Mouse (Mus musculus): Measurements from ENCODE around the gene 2310034G01Rik. TPM values are rescaled to one million over a fixed set of nuclear protein-coding genes. Genes with fewer than 3 reads are reported as not detected.

2310034G01Rik gene
- total RNA-seq, 2 experiments from 2014 or later, result 0.19 to 0.20 TPM

DNA sequence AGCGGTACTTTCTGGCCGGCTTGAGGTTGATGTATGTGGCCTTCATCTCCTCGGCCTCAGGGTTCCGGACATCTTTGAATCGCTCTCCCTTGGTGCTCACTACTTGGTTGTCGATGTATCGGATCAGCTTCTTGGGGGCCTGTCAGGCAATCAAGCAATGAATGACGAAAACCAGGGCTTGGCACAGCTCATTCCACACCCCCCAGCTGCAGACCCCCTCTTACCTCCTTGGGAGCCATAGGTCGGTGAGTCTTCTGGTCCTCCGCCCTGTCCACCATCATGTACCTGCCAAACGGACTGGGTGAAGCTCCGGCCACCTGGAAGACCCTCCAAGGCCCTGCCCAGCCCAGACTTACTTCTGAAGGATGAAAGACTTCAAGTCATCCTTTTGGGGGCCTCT, 19.4 kb downstream of the 2310034G01Rik start:
- no peak for DNase-seq
- intact Hi-C loops (cut with DNase I), result loop anchor here (1.0 kb wide), 1 partner anchor 26 kb away; the partner anchor contains the start of gene Nfkb2

DNA sequence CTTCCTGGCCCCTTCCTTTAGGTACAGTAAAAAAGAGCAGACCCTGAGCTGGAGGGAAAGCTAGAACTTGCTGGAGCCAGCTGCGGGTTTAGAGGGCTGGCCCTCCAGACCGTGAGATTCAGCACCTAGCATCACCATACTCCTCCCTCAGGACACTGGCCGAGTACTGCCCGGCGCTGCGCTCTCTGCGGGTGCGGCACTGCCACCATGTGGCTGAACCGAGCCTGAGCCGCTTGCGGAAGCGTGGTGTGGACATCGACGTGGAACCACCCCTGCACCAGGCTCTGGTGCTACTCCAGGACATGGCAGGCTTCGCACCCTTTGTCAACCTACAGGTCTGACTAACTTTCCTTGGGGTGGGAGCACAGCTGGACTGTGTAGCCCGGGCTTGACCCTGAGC, 20.2 kb downstream of the 2310034G01Rik start:
- DNase-seq, result peak; percentile 86 to 90
- intact Hi-C loops (cut with DNase I), result loop anchor here (1.0 kb wide), 1 partner anchor 26 kb away; the partner anchor contains the start of gene Nfkb2

DNA sequence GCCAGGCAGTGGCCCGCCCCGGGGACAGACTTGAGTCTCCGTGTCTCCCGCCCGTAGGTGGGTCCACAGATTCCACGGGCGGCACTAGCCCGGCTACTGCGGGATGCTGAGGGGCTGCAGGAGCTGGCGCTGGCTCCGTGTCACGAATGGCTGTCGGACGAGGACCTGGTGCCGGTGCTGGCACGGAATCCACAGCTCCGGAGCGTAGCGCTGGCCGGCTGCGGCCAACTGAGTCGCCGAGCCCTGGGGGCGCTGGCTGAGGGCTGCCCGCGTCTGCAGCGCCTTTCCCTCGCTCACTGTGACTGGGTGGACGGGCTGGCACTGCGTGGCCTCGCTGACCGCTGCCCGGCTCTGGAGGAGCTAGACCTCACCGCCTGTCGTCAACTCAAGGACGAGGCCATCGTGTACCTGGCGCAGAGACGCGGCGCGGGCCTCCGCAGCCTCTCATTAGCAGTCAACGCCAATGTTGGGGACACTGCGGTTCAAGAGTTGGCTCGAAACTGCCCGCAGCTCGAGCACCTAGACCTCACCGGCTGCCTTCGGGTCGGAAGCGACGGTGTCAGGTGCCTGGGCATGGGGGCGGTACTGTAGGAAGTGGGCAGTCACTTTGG, 21.0 kb downstream of the 2310034G01Rik start:
- intact Hi-C loops (cut with DNase I), result no loop called here
- DNase-seq, result no peak

DNA sequence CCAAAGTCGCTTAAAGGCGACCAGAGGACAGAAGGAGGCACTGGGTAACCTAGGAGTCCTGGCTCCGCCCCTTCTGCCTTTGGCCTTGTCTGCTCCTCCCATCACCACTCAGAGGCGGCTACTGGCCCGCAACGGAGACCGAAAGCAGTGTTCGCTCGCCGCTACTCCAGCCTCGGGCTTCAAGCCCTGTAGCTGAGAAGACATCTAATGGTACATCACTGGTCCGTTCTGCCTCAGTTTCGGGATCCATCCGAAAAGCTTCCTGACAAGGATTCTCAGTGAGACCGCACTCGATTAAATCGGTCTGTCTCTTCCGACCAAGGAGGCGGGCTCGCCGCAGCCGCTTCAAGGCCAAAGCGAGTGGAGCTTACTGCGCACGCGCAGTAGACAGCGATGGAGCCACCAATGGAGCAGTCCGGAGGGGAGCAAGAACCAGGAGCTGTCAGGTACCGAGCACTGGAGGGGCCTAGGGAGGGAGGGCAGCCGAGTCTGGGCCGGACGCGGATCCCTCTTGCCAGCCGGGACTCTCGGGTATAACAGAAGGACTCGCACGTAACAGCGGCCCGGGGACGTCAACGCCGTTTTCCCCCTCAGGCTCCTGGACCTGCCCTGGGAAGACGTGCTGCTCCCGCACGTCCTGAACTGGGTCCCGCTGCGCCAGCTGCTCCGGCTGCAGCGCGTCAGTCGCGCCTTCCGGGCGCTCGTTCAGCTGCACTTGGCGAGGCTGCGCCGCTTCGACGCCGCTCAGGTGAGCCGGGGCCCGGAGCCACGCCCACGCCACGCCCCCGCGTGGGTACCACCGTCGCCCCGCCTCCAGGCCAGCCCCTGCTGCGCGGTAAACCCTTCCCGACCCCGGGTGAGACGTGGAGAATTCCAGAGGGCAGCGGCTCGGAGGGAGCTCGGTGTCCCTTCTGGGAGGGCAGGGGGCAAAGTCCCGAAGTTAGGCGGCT, 21.7 kb downstream of the 2310034G01Rik start, which contains the start of gene Fbxl15:
Gene Fbxl15, plus strand, starts transcription at position 104 of the 950 bp plus-strand sequence.
- intact Hi-C loops (cut with DNase I), result no loop called here
- DNase-seq, result peak; percentile 96

DNA sequence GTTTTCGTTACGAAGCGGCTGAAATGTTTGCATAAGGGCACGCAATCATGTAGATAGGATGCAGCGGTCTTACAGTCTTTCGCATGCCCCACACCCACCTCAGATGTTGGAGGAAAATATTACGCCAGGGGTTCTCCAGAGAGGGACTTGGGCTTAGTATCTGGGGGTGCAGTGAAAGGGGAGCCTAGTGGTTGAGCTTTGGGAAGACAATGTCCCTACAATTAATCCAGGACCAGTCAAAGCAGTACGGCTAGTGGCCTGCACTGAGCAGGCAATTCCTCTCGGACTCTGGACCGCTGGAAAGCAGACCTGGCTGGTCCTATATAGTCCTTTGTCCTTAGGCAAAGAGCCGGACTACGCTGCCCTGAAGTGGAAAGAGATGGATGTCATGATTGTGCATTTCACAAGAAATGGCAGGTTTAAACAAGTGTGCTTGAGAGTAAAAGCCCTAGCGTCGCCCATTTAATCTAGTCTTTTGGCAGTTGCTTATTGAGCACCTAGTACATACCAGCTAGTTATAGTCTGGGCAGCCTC, 22.5 kb downstream of the 2310034G01Rik start:
- DNase-seq, result no peak
- intact Hi-C loops (cut with DNase I), result no loop called here

DNA sequence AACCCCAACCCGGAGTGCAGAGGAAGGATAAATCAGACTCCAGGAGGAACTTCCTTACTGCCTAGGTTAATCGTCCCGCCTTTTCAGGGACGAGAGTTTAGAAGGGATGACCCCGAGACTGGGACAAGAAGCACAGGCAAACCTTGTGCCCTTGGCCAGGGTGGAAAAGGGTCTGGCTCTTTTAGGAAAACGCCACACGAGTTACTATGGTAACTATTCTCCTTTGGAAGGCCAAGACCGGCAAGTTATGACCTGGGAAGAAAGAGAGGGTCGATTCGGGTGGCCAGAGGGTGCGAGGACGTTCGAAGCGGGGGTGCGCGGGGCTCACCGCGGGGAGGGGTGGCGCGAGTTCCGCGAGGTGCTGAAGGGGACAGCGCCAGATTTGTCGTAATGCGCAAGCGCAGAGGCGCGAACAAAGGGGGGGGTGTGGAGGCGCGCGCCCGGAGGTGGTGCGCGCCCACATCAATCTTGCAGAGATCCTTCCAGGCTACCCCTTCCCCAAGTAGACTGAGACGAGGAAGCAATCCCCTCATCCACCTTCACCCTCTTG, 23.3 kb downstream of the 2310034G01Rik start, which contains the start of gene Psd:
Gene Psd, minus strand, starts transcription at position 401 of the 550 bp plus-strand sequence.
- peak; percentile 46 to 66 for DNase-seq

DNA sequence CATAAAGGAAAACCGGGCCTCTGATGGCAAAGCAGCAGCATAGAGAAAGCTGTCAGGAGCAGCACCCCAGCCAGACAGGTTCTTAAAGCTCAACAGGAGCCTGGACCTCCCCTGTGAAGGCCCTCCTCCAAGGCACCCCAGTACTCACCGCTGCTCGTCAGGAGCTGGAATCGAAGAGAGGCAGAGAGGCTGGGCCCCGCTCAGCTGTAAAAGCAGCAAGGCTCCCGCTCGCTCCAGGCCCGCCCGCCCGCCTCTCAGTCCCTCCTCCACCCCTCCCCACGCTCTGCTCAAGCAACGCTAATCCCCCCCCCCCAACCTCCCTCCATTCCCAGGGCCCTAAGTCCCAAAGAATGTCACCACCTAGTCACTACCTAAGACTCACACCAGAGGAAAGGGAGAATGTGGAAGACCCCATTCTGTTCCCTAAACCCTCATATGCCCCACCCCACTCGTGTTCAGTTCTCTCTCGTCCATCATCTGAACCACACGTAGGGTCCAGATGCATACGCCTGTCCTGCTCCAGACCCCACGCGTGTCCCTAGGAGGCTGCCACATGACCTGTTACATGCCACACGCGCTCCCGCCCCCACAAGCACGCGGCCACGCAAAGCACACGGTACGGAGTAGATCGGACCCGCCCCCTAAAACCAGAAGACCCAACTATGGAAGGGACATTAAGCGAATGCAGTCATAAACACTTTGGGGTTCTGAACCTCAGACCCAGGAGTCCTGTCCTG, 23.9 kb downstream of the 2310034G01Rik start:
- intact Hi-C loops (cut with DNase I), result no loop called here
- DNase-seq, result no peak

More for the DNA sequence above, 23.3 kb downstream of the 2310034G01Rik start, which contains the start of gene Psd:
- intact Hi-C loops (cut with DNase I), result no loop called here

DNA sequence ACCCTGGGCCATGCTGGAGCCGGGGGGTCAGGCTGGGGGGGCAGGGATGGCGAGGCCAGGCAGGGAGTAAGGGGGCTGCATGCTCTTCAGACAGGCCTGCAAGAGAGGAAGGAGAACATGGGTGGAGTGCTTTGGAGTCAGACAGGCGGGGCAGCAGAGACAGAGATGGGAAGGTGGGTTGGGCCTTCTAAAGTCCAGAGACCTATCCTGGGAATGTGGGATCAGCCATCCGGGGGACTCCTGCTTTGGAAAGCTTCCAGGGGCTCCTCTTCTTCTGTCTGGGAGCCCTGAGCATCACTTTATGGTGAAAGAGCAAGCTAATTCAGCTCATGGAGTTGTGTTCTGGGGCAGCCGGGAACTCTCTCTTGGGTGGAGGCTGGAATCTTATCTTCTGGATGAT, 25.2 kb downstream of the 2310034G01Rik start:
- no peak for DNase-seq
- intact Hi-C loops (cut with DNase I), result no loop called here

DNA sequence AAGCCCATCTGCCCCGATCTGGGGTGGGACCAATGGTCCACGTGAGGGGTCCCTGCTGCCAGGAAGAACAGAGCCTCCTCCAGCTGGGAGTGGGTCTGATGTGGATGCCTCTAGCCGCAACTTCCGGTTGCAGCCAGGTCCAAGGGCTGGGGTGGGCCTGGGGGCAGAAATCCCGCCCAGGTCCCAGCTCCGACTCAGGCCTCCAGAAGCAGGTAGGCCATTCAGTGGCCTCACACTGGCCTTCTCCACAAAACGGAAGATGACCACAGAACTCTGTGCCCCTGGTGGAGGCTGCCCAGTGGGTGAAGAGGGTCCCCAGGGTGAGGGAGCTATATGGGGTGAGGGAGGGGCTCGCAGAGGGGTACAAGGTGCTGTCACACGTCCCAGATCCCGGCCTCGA, 25.7 kb downstream of the 2310034G01Rik start:
- no peak for DNase-seq
- intact Hi-C loops (cut with DNase I), result no loop called here

DNA sequence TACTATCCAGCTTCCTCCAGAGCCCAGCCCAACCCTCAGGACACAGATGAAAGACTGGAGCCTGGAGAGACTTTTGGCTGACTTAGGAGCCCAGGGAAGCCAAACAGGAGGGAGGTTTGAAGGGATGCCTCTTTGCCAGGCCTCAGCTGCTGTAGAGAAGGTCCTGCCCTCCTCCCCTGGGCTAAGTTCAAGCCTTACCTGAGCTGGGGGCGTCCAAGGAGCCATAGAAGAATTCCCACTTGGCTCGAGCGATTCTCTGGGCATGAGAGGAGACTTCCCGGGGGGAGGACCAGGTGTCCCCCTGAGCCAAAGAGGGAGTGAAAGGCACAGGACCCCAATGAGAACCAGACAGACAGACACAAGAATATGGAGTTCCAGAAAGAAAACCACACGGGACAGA, 26.4 kb downstream of the 2310034G01Rik start:
- DNase-seq, result no peak
- intact Hi-C loops (cut with DNase I), result no loop called here

DNA sequence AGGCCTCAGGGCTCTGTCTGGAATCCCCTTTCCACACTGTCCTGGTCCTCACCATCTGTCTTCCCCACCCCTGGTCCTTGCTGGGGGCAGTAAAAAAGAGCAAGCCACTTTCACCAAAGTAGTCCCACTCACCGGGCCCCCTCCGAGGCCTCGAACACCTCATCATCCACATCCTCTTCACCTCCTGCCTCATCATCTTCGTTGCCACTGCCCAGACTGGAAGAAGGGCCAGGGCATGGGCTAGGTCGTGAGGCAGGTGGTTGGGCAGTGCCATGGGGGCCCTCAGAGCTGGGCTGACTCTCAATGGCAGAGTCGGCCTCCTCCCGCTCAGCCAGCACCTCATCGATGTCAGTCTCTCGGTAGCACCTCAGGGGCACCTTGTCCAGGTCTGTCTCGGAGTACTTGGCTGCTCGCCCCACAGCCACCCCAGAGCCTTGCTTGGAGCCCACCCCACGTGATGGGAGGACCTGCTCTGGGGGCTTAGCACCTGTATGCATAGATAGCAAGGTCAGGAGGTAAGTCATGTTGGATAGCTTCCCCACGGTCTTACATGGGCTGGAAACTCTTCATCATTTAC, 27.0 kb downstream of the 2310034G01Rik start:
- intact Hi-C loops (cut with DNase I), result no loop called here

DNA sequence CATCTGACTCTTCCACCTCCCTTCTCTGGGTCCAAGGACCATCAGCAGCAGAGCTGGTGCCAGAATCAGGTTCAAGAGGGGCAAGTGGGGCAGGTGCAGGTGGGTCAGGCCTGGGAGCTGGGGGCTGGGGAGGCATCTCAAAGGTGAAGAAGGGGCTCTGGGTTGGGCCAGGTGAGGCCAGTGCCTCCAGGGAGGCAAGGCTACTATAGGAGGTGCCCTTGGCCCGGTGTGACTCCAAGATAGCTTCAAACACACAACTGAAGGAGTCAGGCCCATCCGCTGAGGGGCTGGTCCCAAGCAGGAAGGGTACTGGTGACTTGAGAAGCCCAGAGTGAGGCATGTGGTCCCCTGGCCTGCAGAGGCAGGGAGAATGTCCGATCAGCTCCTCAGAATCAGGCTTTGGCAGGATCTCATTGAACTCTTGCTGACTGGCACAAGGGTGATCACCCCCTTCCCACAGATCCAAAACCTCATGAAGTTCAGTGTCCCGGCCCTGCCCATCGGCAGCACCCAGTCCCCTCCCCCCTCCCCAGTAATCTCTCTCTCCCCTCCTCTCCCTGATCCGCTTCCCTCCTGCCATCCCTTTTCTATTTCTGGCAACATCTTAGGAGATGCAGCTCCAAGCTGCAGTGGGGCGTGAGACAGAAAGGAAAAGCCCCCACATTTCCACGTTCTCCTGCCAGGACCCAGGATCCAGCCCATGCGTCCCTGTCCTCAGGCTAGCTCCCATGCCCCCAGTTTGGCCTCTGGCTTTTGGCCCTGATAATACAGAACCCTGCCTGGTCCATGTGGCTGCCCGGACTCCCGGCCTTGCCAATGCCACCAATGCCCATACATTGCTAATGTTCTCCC, 27.7 kb downstream of the 2310034G01Rik start:
- intact Hi-C loops (cut with DNase I), result no loop called here
- no peak for DNase-seq

More for the DNA sequence above, 27.0 kb downstream of the 2310034G01Rik start:
- no peak for DNase-seq

DNA sequence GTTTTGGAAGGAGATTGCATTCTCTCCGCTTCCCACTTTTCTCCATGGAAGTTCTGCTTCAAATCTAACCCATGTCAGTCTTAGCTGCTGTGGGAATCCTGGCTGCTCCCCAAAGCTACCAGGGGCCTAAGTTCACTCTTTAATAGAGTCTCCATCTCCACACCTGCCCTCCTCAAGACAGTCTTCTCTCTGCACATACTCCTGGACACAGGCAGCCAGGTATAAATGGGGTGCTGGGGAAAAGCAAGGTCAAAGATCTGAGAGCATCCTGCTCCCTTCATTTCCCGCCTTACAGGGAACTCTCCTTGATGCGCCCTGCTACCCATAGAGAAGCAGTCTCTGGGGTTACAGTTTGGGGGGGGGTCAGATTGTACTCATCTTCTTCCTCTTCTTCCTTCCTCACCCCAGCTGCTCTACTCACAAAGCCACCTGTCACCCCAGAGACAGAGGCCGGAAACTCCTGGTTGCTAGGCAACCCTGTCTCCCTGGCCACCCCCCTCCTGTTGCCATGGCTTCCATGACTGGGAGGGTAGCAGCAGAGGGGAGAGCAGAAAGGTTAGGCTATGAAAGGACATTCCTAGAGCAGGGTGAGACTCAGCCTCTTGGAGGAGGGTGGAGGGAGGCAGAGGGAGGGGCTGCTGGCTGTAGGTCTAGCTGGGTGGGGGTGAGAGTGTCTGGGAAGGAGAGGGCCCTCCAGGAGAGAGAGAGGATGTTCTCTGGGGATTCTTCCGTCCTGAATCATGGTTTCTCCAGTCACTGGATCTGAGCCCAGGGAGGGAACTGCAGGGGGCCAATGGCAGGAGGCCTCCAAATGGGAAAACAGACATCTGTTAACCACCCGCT, 28.8 kb downstream of the 2310034G01Rik start:
- no peak for DNase-seq

DNA sequence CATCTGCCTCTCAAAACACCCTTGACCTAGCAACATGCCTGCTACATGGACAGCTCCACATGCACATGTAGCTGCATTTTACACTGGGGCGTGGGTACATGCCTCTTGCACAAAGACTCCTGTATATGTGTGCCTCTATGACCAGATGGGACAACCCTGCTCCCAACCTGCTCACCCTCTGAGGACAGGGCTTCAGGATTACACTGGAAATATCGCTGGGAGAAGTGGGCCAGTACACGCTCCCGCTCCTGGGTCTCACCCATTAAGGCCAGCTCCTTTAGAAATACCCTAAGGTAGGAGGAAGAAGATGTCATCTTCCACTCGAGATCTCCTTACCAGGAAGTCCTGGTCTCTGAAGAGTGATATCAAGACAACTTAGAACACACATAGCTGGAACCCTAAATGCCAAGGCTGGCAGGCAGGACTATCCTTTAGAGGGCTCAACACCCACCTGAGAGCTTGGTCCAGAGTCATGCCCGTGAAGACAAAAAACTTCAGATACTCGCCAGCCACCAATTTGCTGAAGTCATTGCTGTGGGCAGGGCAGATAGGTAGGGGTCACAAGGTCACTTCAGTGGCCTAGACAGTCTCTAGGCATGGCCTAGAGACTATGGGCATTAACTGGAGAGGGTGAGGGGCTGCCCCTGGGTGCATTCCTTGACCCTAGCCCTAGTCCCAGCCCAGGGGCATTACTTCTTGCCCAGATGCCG, 29.9 kb downstream of the 2310034G01Rik start:
- intact Hi-C loops (cut with DNase I), result no loop called here
- no peak for DNase-seq

More for the DNA sequence above, 28.8 kb downstream of the 2310034G01Rik start:
- intact Hi-C loops (cut with DNase I), result no loop called here

DNA sequence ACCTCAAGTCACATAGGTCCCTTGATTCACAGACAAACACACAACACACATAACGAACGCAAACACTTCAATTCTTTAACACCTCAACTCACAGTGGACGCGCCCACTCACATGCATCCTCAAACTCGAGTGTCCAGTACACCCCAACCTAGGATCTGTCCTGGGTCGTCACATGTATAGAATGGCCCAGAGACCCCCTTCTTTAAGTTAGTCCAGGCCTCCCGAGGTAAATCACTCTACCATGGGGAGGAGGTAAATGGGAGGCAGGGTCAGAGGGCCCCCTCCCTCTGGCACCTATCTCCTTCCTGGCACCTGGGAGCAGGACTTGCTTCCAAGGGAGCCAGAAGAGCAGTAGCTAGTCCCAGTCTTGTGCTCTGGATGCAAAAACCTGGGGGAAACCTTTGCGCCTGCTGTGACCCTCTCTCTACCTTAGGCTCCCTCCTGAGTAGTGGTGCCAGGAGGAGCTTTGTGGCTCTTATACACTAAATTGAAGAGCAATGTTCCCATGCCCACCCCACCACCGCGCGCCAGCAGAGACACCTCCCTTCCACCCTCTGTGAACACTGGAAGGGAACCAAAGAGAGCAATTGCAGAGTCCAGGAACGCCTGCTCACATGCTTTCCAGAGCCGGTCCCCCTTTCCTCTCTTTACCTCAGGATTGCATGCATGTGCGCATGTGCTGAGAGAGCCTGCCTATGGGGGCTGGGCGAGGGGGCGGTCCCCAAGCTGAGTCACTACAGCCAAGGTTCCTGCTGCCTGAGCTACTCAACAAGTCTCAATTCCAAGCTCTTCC, 31.3 kb downstream of the 2310034G01Rik start:
- intact Hi-C loops (cut with DNase I), result no loop called here
- peak; percentile 70 to 76 for DNase-seq

DNA sequence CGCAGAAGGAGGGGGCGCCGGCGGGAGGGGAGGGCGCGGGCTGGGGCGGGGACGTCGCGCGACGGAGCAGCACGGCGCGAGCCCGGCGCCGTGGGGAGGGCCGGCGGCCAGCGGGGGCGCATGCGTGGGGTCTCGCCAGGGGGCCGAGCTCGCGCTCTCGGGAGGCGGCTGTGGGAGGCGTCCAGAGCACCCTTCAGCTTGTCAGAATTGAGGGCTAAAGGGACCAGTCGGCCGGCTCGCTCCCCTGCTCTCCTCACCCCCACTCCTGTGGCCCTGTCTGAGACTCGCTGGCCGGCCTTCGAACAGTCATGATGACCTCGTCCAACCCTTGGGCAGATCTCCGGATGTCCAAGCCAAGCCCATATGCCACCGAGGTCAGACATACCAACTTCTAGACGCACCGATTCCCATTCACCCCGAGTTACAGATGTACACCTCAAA, 32.1 kb downstream of the 2310034G01Rik start:
- peak; percentile 42 to 45 for DNase-seq
- intact Hi-C loops (cut with DNase I), result no loop called here

DNA sequence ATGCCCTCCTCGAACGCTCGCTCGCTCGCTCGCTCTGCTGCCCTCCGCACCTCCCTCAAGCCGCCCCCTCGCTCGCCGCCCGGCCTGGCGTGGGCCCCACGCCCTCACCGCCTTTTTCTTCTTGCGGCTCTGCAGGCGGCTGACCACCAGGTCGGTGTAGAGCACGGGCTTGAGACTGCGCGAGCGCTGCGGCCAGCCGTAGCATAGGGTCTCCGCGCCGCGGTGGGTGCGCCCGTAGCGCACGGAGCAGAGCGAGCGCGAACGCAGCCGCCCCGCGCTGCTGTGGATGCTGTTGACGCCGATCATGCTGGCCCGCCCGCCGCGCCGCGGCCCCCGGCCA, 32.6 kb downstream of the 2310034G01Rik start:
- DNase-seq, result no peak
- intact Hi-C loops (cut with DNase I), result no loop called here

All from heart, postnatal 10 days (tissue).